In genomic region chr1:156273647-156274046, GRCm38 (mm10) we compare ENCODE assay signal across 33 mouse cellular contexts. TPM values are rescaled to one million over a fixed set of nuclear protein-coding genes. Genes with fewer than 3 reads are reported as not detected.
DNase-seq lines count a peak whose midpoint lies in the region; ATAC-seq and TF ChIP-seq lines count a peak whose summit lies in the region.
"Had no signal": no experiment of that assay in that cellular context is flagged by ENCODE, and none has a peak within 500 bp of the region (broad histone marks: within the 10 kb centered on the region; RNA-seq: fewer than 3 reads in every experiment).

No protein-coding gene starts in this region.

- peak; percentile 73 for DNase-seq in heart, adult 11 months
- no peak for DNase-seq in heart, adult 2 months
- peak; percentile 21 for DNase-seq in stomach, postnatal 0 days (ENCODE audit: low spot score)
- no peak for DNase-seq in right cerebral cortex, postnatal 25 days
- DNase-seq in urinary bladder, postnatal 36 days (ENCODE audit: low spot score in 2 of 2) = no peak
- DNase-seq: adrenal gland, adult 8-10 months; adrenal gland, postnatal 14 days; adrenal gland, postnatal 36 days; B cell, adult 2 months; cerebellum, adult 11-12 months; cerebellum, adult 8-10 months; cerebellum, adult 9-11 months; cerebellum, postnatal 14 days; cerebellum, postnatal 36 days; embryo, embryonic 11 days; forebrain, postnatal 0 days had no signal

- WGBS in heart, adult 2 months = 72% methylated on average over 7 of the region's 7 CpGs
- 73% methylated on average over 7 of the region's 7 CpGs for WGBS in midbrain, embryonic 13.5 days
- 70% methylated on average over 7 of the region's 7 CpGs for WGBS in midbrain, embryonic 15.5 days
- WGBS in stomach, postnatal 0 days = 58% methylated on average over 7 of the region's 7 CpGs

- no peak overlapping the region for H3K4me2 ChIP-seq in midbrain, embryonic 13.5 days (replicated peaks)
- no peak overlapping the region for H3K4me2 ChIP-seq in midbrain, embryonic 15.5 days
- H3K4me2 ChIP-seq in stomach, postnatal 0 days (replicated peaks; ENCODE audit: low read depth) = no peak overlapping the region
- H3K4me2 ChIP-seq: embryonic facial prominence, embryonic 13.5 days; embryonic facial prominence, embryonic 15.5 days; forebrain, embryonic 12.5 days had no signal

- H3K36me3 ChIP-seq in heart, adult 2 months (ENCODE audit: control insufficient read depth, insufficient read depth, low read length) = no peaks in the 10 kb centered on the region
- H3K36me3 ChIP-seq in midbrain, embryonic 13.5 days = no peaks in the 10 kb centered on the region
- no peaks in the 10 kb centered on the region for H3K36me3 ChIP-seq in midbrain, embryonic 15.5 days (replicated peaks)
- no peaks in the 10 kb centered on the region for H3K36me3 ChIP-seq in stomach, postnatal 0 days (ENCODE audit: control insufficient read depth, insufficient read depth, low read length)
- H3K36me3 ChIP-seq: embryonic facial prominence, embryonic 13.5 days; embryonic facial prominence, embryonic 15.5 days; forebrain, embryonic 10.5 days; forebrain, embryonic 12.5 days had no signal

- H3K4me3 ChIP-seq in heart, adult 2 months = no peak overlapping the region
- no peak overlapping the region for H3K4me3 ChIP-seq in midbrain, embryonic 13.5 days (replicated peaks)
- H3K4me3 ChIP-seq in midbrain, embryonic 15.5 days = no peak overlapping the region
- H3K4me3 ChIP-seq in stomach, postnatal 0 days (ENCODE audit: low read depth, low read length) = no peak overlapping the region
- H3K4me3 ChIP-seq: embryonic facial prominence, embryonic 13.5 days; embryonic facial prominence, embryonic 15.5 days; erythroblast, embryonic 14.5 days; forebrain, embryonic 10.5 days; forebrain, embryonic 12.5 days had no signal

- TF ChIP-seq POLR2A in heart, adult 2 months (IDR thresholded peaks at IDR 0.05; ENCODE audit: insufficient read depth, low read depth, low read length) = no peak

- H3K4me1 ChIP-seq in heart, adult 2 months (ENCODE audit: control insufficient read depth, insufficient read depth, low read length) = no peaks in the 10 kb centered on the region
- H3K4me1 ChIP-seq in midbrain, embryonic 13.5 days (replicated peaks) = 0 out of 2 replicates have a peak, but pooled peaks cover 3% of the 10 kb centered on the region
- H3K4me1 ChIP-seq in midbrain, embryonic 15.5 days = peaks cover 4% of the 10 kb centered on the region; the same call in 1 of the 2 replicates
- no peaks in the 10 kb centered on the region for H3K4me1 ChIP-seq in stomach, postnatal 0 days (replicated peaks; ENCODE audit: control insufficient read depth, insufficient read depth)
- H3K4me1 ChIP-seq: embryonic facial prominence, embryonic 13.5 days; embryonic facial prominence, embryonic 15.5 days had no signal

- no peaks in the 10 kb centered on the region for H3K27me3 ChIP-seq in heart, adult 2 months (ENCODE audit: control insufficient read depth, insufficient read depth, low read length)
- no peaks in the 10 kb centered on the region for H3K27me3 ChIP-seq in midbrain, embryonic 13.5 days
- H3K27me3 ChIP-seq in midbrain, embryonic 15.5 days (replicated peaks) = no peaks in the 10 kb centered on the region
- H3K27me3 ChIP-seq in stomach, postnatal 0 days (ENCODE audit: control insufficient read depth, insufficient read depth, low read length) = no peaks in the 10 kb centered on the region
- H3K27me3 ChIP-seq: CH12.LX; embryonic facial prominence, embryonic 13.5 days; embryonic facial prominence, embryonic 15.5 days; forebrain, embryonic 12.5 days had no signal

- intact Hi-C loops in heart, adult 2 months (cut with DNase I) = no loop called here

- H3K27ac ChIP-seq in heart, adult 2 months = no peak overlapping the region
- H3K27ac ChIP-seq in midbrain, embryonic 13.5 days = no peak overlapping the region
- H3K27ac ChIP-seq in midbrain, embryonic 15.5 days = no peak overlapping the region
- H3K27ac ChIP-seq in stomach, postnatal 0 days (replicated peaks) = no peak overlapping the region
- H3K27ac ChIP-seq: embryonic facial prominence, embryonic 13.5 days; embryonic facial prominence, embryonic 15.5 days; forebrain, embryonic 10.5 days; forebrain, embryonic 12.5 days had no signal

- no peak overlapping the region for H3K9ac ChIP-seq in heart, adult 2 months (ENCODE audit: low read depth, low read length)
- no peak overlapping the region for H3K9ac ChIP-seq in midbrain, embryonic 13.5 days (replicated peaks)
- no peak overlapping the region for H3K9ac ChIP-seq in midbrain, embryonic 15.5 days
- no peak overlapping the region for H3K9ac ChIP-seq in stomach, postnatal 0 days (ENCODE audit: low read length)
- H3K9ac ChIP-seq: embryonic facial prominence, embryonic 13.5 days; embryonic facial prominence, embryonic 15.5 days; forebrain, embryonic 12.5 days; forebrain, postnatal 0 days had no signal

- no peaks in the 10 kb centered on the region for H3K9me3 ChIP-seq in midbrain, embryonic 13.5 days
- H3K9me3 ChIP-seq in midbrain, embryonic 15.5 days = no peaks in the 10 kb centered on the region
- no peaks in the 10 kb centered on the region for H3K9me3 ChIP-seq in stomach, postnatal 0 days (ENCODE audit: control insufficient read depth, low read length)
- H3K9me3 ChIP-seq: embryonic facial prominence, embryonic 13.5 days; embryonic facial prominence, embryonic 15.5 days; forebrain, embryonic 10.5 days; forebrain, embryonic 12.5 days had no signal

- ATAC-seq in midbrain, embryonic 13.5 days = 0 out of 2 replicates have a peak, but pooled peaks have one; percentile 53
- ATAC-seq in midbrain, embryonic 15.5 days (replicated peaks) = no peak
- peak; percentile 63 for ATAC-seq in megakaryocyte progenitor cell, adult 5-6 weeks (replicated peaks; ENCODE audit: poor library complexity)
- ATAC-seq in stomach, postnatal 0 days (ENCODE audit: low FRiP score, low TSS enrichment) = no peak
- ATAC-seq: activated CD4-positive, CD25-positive, alpha-beta regulatory T cell, adult 4 months; CD4-positive, CD25-positive, alpha-beta regulatory T cell, adult 4 months; forebrain, embryonic 14.5 days; forebrain, postnatal 0 days had no signal

- no peak for TF ChIP-seq EP300 in heart, adult 2 months (IDR thresholded peaks at IDR 0.05; ENCODE audit: insufficient read depth, low read depth, low read length)
- no peak for TF ChIP-seq EP300 in stomach, postnatal 0 days (optimal IDR thresholded peaks at IDR 0.05)

- TF ChIP-seq CTCF in heart, adult 2 months (IDR thresholded peaks at IDR 0.05) = no peak
- TF ChIP-seq CTCF in stomach, postnatal 0 days (IDR thresholded peaks at IDR 0.05; ENCODE audit: low read depth) = no peak

- no peaks in the 10 kb centered on the region for H3K79me2 ChIP-seq in heart, adult 2 months (replicated peaks; ENCODE audit: control insufficient read depth, insufficient read depth, low read length)

RNA-seq across cellular contexts. Expression of gene Tdrd5, which starts 29.8 kb away (rescaled TPM):
- total RNA-seq in heart, adult 2 months (2021) = not detected
- not detected in 2 replicates for polyA plus RNA-seq in heart, adult 2 months (2012; rRNA removed)
- polyA plus RNA-seq in midbrain, embryonic 13.5 days (2015; fragmentation: Nextera tagmentation; extraction: Ambion mirVana) = 0.27 TPM in 2 replicates
- polyA plus RNA-seq in midbrain, embryonic 15.5 days (2015; fragmentation: Nextera tagmentation; extraction: Ambion mirVana) = 0.97 and 1.1 TPM in 2 replicates
- total RNA-seq in megakaryocyte progenitor cell, adult 5-6 weeks (2015) = 0.05 TPM in 1 of 2 replicates, not detected in the other
- 0.07 TPM in 1 of 2 replicates, not detected in the other for total RNA-seq in megakaryocyte progenitor cell, adult 5-6 weeks (2017)
- polyA plus RNA-seq in stomach, postnatal 0 days (2015; fragmentation: Nextera tagmentation; extraction: Ambion mirVana) = 0.13 TPM in 2 replicates
- total RNA-seq: CH12.LX had no signal
- polyA plus RNA-seq: activated CD4-positive, CD25-positive, alpha-beta regulatory T cell, adult 4 months; CD4-positive, CD25-positive, alpha-beta regulatory T cell, adult 4 months had no signal

RNA-seq across cellular contexts. Expression of gene Nphs2, which starts 36.9 kb away (rescaled TPM):
- total RNA-seq in heart, adult 2 months (2021) = not detected
- polyA plus RNA-seq in heart, adult 2 months (2012; rRNA removed) = not detected in 2 replicates
- 0.28 TPM in 1 of 2 replicates, not detected in the other for polyA plus RNA-seq in midbrain, embryonic 13.5 days (2015; fragmentation: Nextera tagmentation; extraction: Ambion mirVana)
- 0.93 and 0.95 TPM in 2 replicates for polyA plus RNA-seq in midbrain, embryonic 15.5 days (2015; fragmentation: Nextera tagmentation; extraction: Ambion mirVana)
- total RNA-seq in megakaryocyte progenitor cell, adult 5-6 weeks (2015) = not detected in 2 replicates
- total RNA-seq in megakaryocyte progenitor cell, adult 5-6 weeks (2017) = not detected in 2 replicates
- polyA plus RNA-seq in stomach, postnatal 0 days (2015; fragmentation: Nextera tagmentation; extraction: Ambion mirVana) = 0.06 TPM in 1 of 2 replicates, not detected in the other
- total RNA-seq: adrenal gland, adult 18-20 months; adrenal gland, adult 8-10 months; adrenal gland, postnatal 14 days; adrenal gland, postnatal 36 days; CH12.LX; common myeloid progenitor, adult 5-6 weeks; ES-E14; MEL had no signal
- polyA plus RNA-seq: activated CD4-positive, CD25-positive, alpha-beta regulatory T cell, adult 4 months; CD4-positive, CD25-positive, alpha-beta regulatory T cell, adult 4 months; embryonic facial prominence, embryonic 11.5 days; embryonic facial prominence, embryonic 13.5 days; embryonic facial prominence, embryonic 15.5 days; erythroblast, embryonic 14.5 days; forebrain, embryonic 10.5 days had no signal

Comparison
In these comparisons a context has a peak if more than half of its experiments do, and no peak if none do; other contexts are left out.
1. DNase-seq: peak in heart, adult 11 months (single experiment) and stomach, postnatal 0 days (single experiment); none in heart, adult 2 months (0 of 2), right cerebral cortex, postnatal 25 days (single experiment) and urinary bladder, postnatal 36 days (0 of 2).
2. ATAC-seq: peak in midbrain, embryonic 13.5 days (single experiment) and megakaryocyte progenitor cell, adult 5-6 weeks (single experiment); none in midbrain, embryonic 15.5 days (single experiment) and stomach, postnatal 0 days (single experiment).